Mouse (Mus musculus): Measurements from ENCODE around the gene Rpia.
A peak's percentile ranks its signal among the peaks of the same experiment; 100 is the strongest.

- TF ChIP-seq CTCF (IDR thresholded peaks at IDR 0.05) (peak; percentile 89), EP300 (IDR thresholded peaks at IDR 0.05) (no peak)
Measured at GRCm38 (mm10) chr6:70797581-70798251, 5.7 kb upstream of the Rpia start.

All from lung, postnatal 0 days (tissue).